Mouse (Mus musculus): Measurements from ENCODE around the gene Mbnl2. TPM values are rescaled to one million over a fixed set of nuclear protein-coding genes. Genes with fewer than 3 reads are reported as not detected.

Mbnl2 gene
- total and polyA plus RNA-seq, 3 experiments: 23.8 to 28.9 (median 23.9) TPM

- Histone ChIP-seq H3K79me2 (replicated peaks; ENCODE audit: control insufficient read depth, extremely low read depth, insufficient read depth, poor library complexity, severe bottlenecking) (peaks cover 22% of the 10 kb centered on the region), H3K27me3 (replicated peaks) (no peaks in the 10 kb centered on the region), H3K4me1 (ENCODE audit: control insufficient read depth in 1 of 2, insufficient read depth in 2 of 2) (peaks cover 15 to 59% of the 10 kb centered on the region in 2 experiments), H3K27ac (ENCODE audit: insufficient read depth, low read depth) (peak overlapping the region; percentile 45), H3K4me3 (replicated peaks in 1 of 3; ENCODE audit: low read depth in 2 of 3, low read length in 2 of 3, poor library complexity in 1 of 3) (peak overlapping the region in 1 of 3 experiments; percentile 27), H3K9ac (ENCODE audit: insufficient read depth, low read depth) (no peak overlapping the region), H3K9me3 (replicated peaks; ENCODE audit: low read length) (no peaks in the 10 kb centered on the region), H3K4me2 (ENCODE audit: insufficient read depth, low read depth, poor library complexity, severe bottlenecking) (peak overlapping the region; percentile 51), H3K36me3 (replicated peaks in 1 of 2; ENCODE audit: control insufficient read depth in 1 of 2, insufficient read depth in 1 of 2, low read length in 1 of 2) (peaks cover 20 to 68% of the 10 kb centered on the region in 2 experiments)
- DNase-seq (ENCODE audit: extremely low read depth): peak; percentile 81
- dilution Hi-C loops (cut with MboI; ENCODE audit: extremely low pct_ligation_motif_present, extremely low pct_unique_long_range_greater_than_20kb, low sequenced_read_pairs) (no loop called here), in situ Hi-C loops (cut with MboI; ENCODE audit: low pct_ligation_motif_present, low pct_unique_long_range_greater_than_20kb, low sequenced_read_pairs) (no loop called here)
- TF ChIP-seq JUND (conservative IDR thresholded peaks at IDR 0.05; ENCODE audit: low read depth, low read length) (no peak), RCOR1 (conservative IDR thresholded peaks at IDR 0.05; ENCODE audit: low read depth, low read length) (no peak), ZC3H11A (IDR thresholded peaks at IDR 0.05; ENCODE audit: low read depth, low read length) (no peak), EP300 (IDR thresholded peaks at IDR 0.05; ENCODE audit: low read length) (peak; percentile 92), POLR2AphosphoS2 (IDR thresholded peaks at IDR 0.05; ENCODE audit: low read depth, low read length) (no peak), POLR2A (IDR thresholded peaks at IDR 0.05; ENCODE audit: low read depth, low read length) (no peak), BHLHE40 (IDR thresholded peaks at IDR 0.05; ENCODE audit: low read depth, low read length) (peak; percentile 53), MAFK (IDR thresholded peaks at IDR 0.05; ENCODE audit: insufficient replicate concordance, low read length) (no peak), ETS1 (conservative IDR thresholded peaks at IDR 0.05; ENCODE audit: low read depth, low read length) (peak; percentile 60; the same call in 1 of the 2 replicates), MYC (IDR thresholded peaks at IDR 0.05; ENCODE audit: low read depth, low read length) (peak; percentile 65; the same call in 1 of the 2 replicates), JUN (IDR thresholded peaks at IDR 0.05; ENCODE audit: insufficient read depth, low read depth, low read length) (0 out of 2 replicates have a peak, but pooled peaks have one; percentile 18), GABPA (IDR thresholded peaks at IDR 0.05; ENCODE audit: insufficient replicate concordance, low read depth, low read length) (no peak), UBTF (IDR thresholded peaks at IDR 0.05; ENCODE audit: low read depth, low read length) (no peak), MAZ (IDR thresholded peaks at IDR 0.05; ENCODE audit: low read depth, low read length) (no peak), IRF4 (IDR thresholded peaks at IDR 0.05; ENCODE audit: low read depth, low read length) (peak; percentile 77), ZKSCAN1 (IDR thresholded peaks at IDR 0.05; ENCODE audit: borderline replicate concordance, low read depth, low read length) (no peak), TCF12 (IDR thresholded peaks at IDR 0.05; ENCODE audit: low read depth, low read length) (peak; percentile 57), ZNF384 (IDR thresholded peaks at IDR 0.05; ENCODE audit: low read depth, low read length) (no peak), SIN3A (IDR thresholded peaks at IDR 0.05; ENCODE audit: low read length) (0 out of 2 replicates have a peak, but pooled peaks have one; percentile 45), MEF2A (IDR thresholded peaks at IDR 0.05; ENCODE audit: borderline replicate concordance, low read depth, low read length) (peak; percentile 39; the same call in 1 of the 2 replicates)
Observed at GRCm38 (mm10) chr14:120333465-120334243, 58.2 kb downstream of the Mbnl2 start.

Measured in CH12.LX (cell line).